Mouse (Mus musculus): ENCODE data around the gene B3gnt2. TPM values are rescaled to one million over a fixed set of nuclear protein-coding genes. Genes with fewer than 3 reads are reported as not detected.

The B3gnt2 gene
- polyA plus RNA-seq, 1 experiment from 2014 or later: 2.9 TPM

DNA sequence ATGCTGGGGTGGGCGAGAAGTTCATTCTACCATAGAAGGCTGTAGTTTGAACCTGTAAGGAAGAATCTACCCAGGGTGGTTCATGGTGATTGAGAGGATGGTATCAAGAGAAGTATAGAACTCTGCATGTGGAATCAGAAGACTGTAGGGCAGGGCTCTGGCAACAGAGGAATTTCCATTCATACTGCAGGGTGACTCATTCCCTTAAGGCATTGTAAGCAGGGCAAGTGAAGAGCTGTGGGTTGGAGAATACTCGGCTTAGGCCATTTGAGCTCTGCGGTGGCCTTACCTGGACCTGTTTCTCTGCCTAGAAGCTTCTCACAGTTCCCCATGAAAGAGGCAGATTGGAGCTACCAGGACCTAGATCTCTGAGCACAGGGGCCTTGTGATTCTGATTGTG, 49.3 kb downstream of the B3gnt2 start:
- H3K9me3 ChIP-seq (ENCODE audit: control insufficient read depth, low read length): no peaks in the 10 kb centered on the region
- H3K9ac ChIP-seq (ENCODE audit: low read length): no peak overlapping the region
- DNase-seq (ENCODE audit: low spot score) (no peak), ATAC-seq (ENCODE audit: insufficient number of reproducible peaks, low FRiP score, low TSS enrichment, low read depth) (no peak)
- H3K27me3 ChIP-seq (ENCODE audit: control insufficient read depth, insufficient read depth, low read length): no peaks in the 10 kb centered on the region
- H3K4me2 ChIP-seq (ENCODE audit: low read depth, severe bottlenecking): no peak overlapping the region
- no peaks in the 10 kb centered on the region for H3K4me1 ChIP-seq (ENCODE audit: control insufficient read depth, insufficient read depth, low read length)
- no peak overlapping the region for H3K4me3 ChIP-seq (ENCODE audit: low read depth, low read length)
- WGBS: 88% methylated on average over 3 of the region's 3 CpGs
- no peak overlapping the region for H3K27ac ChIP-seq (replicated peaks; ENCODE audit: low read depth, low read length)
- H3K36me3 ChIP-seq (ENCODE audit: control insufficient read depth, insufficient read depth, low read length): no peaks in the 10 kb centered on the region

DNA sequence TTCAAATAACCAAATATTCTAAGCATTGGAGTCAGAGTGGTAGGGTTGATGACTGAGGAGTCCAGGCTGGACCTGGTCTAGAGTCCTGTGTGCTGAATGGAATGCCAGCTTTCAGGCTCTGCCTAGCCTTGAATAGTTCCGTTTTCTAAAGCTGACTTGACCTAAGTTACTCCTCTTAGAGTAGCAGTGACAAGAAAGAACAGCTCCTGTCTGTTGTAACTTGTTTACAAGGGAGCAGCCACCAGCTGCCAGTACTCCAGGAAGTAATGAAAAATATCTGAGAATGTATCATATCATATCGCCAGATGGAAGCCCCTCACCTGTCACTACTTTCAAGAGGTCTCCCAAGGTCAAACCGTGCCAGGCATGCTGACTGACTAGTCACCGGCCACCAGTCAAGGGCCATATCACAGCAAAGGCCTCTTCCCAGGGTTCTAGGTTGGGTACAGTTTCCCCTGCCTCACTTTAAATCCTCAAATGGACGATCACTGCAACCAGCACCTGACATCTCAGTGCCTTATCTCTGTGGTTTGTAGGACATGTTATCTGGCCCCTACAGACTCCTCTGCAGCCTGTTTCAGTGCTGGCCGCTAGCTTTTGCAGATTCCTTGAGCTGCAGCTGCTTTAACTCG, 51.2 kb downstream of the B3gnt2 start:
- no peak overlapping the region for H3K27ac ChIP-seq (replicated peaks; ENCODE audit: low read depth, low read length)
- no peaks in the 10 kb centered on the region for H3K4me1 ChIP-seq (ENCODE audit: control insufficient read depth, insufficient read depth, low read length)
- no peak overlapping the region for H3K4me2 ChIP-seq (ENCODE audit: low read depth, severe bottlenecking)
- no peak overlapping the region for H3K9ac ChIP-seq (ENCODE audit: low read length)
- no peaks in the 10 kb centered on the region for H3K9me3 ChIP-seq (ENCODE audit: control insufficient read depth, low read length)
- DNase-seq (ENCODE audit: low spot score): no peak
- ATAC-seq (ENCODE audit: insufficient number of reproducible peaks, low FRiP score, low TSS enrichment, low read depth): no peak
- H3K36me3 ChIP-seq (ENCODE audit: control insufficient read depth, insufficient read depth, low read length): no peaks in the 10 kb centered on the region
- H3K27me3 ChIP-seq (ENCODE audit: control insufficient read depth, insufficient read depth, low read length): no peaks in the 10 kb centered on the region
- WGBS: 83% methylated on average over 7 of the region's 7 CpGs
- no peak overlapping the region for H3K4me3 ChIP-seq (ENCODE audit: low read depth, low read length)

DNA sequence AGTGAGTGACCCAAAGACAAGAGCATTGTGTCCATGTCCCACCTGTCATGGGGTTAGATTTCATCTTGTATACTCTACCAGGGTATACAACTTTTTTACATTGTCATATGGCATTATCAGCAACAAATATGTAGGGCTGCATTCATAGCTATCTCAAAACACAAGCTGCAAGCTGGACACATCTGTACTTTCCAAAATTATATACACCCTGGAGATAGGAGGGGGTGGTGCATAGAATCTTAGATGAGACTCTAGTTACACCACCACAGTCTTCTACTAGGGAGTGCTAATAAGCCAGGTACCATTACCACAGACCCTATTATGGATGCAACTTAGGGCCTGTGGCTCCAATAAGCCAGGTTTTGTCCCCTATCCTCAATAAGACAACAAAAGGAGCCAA, 52.7 kb downstream of the B3gnt2 start:
- Histone ChIP-seq H3K27me3 (ENCODE audit: control insufficient read depth, insufficient read depth, low read length) (no peaks in the 10 kb centered on the region), H3K4me3 (ENCODE audit: low read depth, low read length) (no peak overlapping the region), H3K27ac (replicated peaks; ENCODE audit: low read depth, low read length) (no peak overlapping the region), H3K9ac (ENCODE audit: low read length) (no peak overlapping the region), H3K36me3 (ENCODE audit: control insufficient read depth, insufficient read depth, low read length) (no peaks in the 10 kb centered on the region), H3K9me3 (ENCODE audit: control insufficient read depth, low read length) (no peaks in the 10 kb centered on the region), H3K4me2 (ENCODE audit: low read depth, severe bottlenecking) (no peak overlapping the region), H3K4me1 (ENCODE audit: control insufficient read depth, insufficient read depth, low read length) (no peaks in the 10 kb centered on the region)
- ATAC-seq (ENCODE audit: insufficient number of reproducible peaks, low FRiP score, low TSS enrichment, low read depth) (no peak), DNase-seq (ENCODE audit: low spot score) (no peak)

DNA sequence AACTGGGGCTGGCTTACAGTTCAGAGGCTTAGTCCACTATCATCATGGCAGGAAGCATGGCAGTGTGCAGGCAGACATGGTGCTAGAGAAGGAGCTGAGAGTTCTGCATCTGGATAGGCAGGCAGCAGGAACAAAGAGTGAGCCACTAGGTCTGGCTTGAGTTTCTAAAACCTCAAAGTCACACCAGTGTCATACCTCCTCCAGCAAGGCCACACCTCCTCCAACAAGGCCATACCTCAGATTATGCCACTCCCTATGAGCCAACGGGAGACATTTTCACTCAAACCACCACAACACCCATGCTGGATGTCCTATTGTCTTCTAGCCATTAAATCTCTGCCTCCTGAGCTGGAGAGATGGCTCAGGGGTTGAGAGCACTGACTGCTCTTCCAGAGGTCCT, 55.6 kb downstream of the B3gnt2 start:
- ATAC-seq (ENCODE audit: insufficient number of reproducible peaks, low FRiP score, low TSS enrichment, low read depth): no peak
- no peak for DNase-seq (ENCODE audit: low spot score)
- no peak overlapping the region for H3K4me3 ChIP-seq (ENCODE audit: low read depth, low read length)
- H3K4me1 ChIP-seq (ENCODE audit: control insufficient read depth, insufficient read depth, low read length): no peaks in the 10 kb centered on the region
- no peaks in the 10 kb centered on the region for H3K36me3 ChIP-seq (ENCODE audit: control insufficient read depth, insufficient read depth, low read length)
- no peaks in the 10 kb centered on the region for H3K9me3 ChIP-seq (ENCODE audit: control insufficient read depth, low read length)
- WGBS: 96% methylated on average over 1 of the region's 1 CpGs
- no peak overlapping the region for H3K9ac ChIP-seq (ENCODE audit: low read length)
- H3K27ac ChIP-seq (replicated peaks; ENCODE audit: low read depth, low read length): no peak overlapping the region
- H3K27me3 ChIP-seq (ENCODE audit: control insufficient read depth, insufficient read depth, low read length): no peaks in the 10 kb centered on the region
- H3K4me2 ChIP-seq (ENCODE audit: low read depth, severe bottlenecking): no peak overlapping the region

DNA sequence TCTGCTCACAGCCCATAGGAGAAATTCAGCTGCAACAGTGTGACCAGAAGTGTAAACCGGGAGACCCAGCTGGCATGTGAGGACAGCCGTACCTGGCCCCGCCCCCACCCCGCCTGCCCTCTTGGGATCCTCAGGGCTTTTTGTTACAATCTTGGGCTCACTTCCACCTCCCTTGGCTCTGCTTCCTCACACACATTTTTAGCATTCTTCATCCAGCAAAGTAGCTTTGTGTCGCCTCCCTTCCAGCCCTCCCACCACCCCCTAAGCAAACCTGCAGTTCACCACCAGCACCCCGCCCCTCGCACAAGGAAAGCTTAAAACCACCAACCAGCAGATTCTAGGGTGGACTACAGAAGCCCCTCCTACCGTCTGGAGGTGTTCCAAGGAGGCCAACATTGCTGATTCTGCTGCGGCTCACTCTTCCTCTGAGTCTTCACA, 60.8 kb downstream of the B3gnt2 start:
- DNase-seq (ENCODE audit: low spot score): peak; percentile 32
- Histone ChIP-seq H3K27me3 (ENCODE audit: control insufficient read depth, insufficient read depth, low read length) (no peaks in the 10 kb centered on the region), H3K4me2 (ENCODE audit: low read depth, severe bottlenecking) (peak overlapping the region; percentile 12; the same call in 1 of the 2 replicates), H3K27ac (replicated peaks; ENCODE audit: low read depth, low read length) (no peak overlapping the region), H3K4me1 (ENCODE audit: control insufficient read depth, insufficient read depth, low read length) (no peaks in the 10 kb centered on the region), H3K36me3 (ENCODE audit: control insufficient read depth, insufficient read depth, low read length) (no peaks in the 10 kb centered on the region), H3K9ac (ENCODE audit: low read length) (no peak overlapping the region), H3K4me3 (ENCODE audit: low read depth, low read length) (no peak overlapping the region), H3K9me3 (ENCODE audit: control insufficient read depth, low read length) (no peaks in the 10 kb centered on the region)
- peak; percentile 62 for ATAC-seq (ENCODE audit: insufficient number of reproducible peaks, low FRiP score, low TSS enrichment, low read depth)
- WGBS: 26% methylated on average over 9 of the region's 9 CpGs

GRCm38 (mm10) chr11:22798916-22799315, 61.8 kb downstream of the B3gnt2 start:
- Histone ChIP-seq H3K4me3 (ENCODE audit: low read depth, low read length) (no peak overlapping the region), H3K9me3 (ENCODE audit: control insufficient read depth, low read length) (no peaks in the 10 kb centered on the region), H3K9ac (ENCODE audit: low read length) (no peak overlapping the region), H3K27ac (replicated peaks; ENCODE audit: low read depth, low read length) (no peak overlapping the region), H3K4me2 (ENCODE audit: low read depth, severe bottlenecking) (no peak overlapping the region), H3K36me3 (ENCODE audit: control insufficient read depth, insufficient read depth, low read length) (no peaks in the 10 kb centered on the region), H3K27me3 (ENCODE audit: control insufficient read depth, insufficient read depth, low read length) (no peaks in the 10 kb centered on the region), H3K4me1 (ENCODE audit: control insufficient read depth, insufficient read depth, low read length) (no peaks in the 10 kb centered on the region)
- WGBS: 63% methylated on average over 5 of the region's 5 CpGs
- ATAC-seq (ENCODE audit: insufficient number of reproducible peaks, low FRiP score, low TSS enrichment, low read depth) (no peak), DNase-seq (ENCODE audit: low spot score) (no peak)

DNA sequence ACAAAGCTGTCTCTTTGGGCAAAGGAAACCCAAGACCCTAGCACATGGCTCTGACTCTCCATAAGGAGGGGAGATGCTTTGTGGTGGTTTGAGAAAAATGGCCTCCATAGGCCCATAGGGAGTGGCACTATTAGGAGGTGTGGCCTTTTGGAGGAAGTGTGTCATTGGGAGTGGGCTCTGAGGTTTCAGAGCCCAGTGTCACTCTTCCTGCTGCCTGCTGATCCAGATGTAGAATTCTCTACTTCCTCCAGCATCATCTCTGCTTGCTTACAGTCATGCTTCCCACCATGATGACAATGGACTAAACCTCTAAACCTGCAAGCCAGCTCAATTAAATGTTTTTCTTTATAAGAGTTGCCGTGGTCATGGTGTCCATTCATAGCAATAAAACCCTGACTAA, 66.0 kb downstream of the B3gnt2 start:
- no peak for ATAC-seq (ENCODE audit: insufficient number of reproducible peaks, low FRiP score, low TSS enrichment, low read depth)
- Histone ChIP-seq H3K36me3 (ENCODE audit: control insufficient read depth, insufficient read depth, low read length) (no peaks in the 10 kb centered on the region), H3K4me2 (ENCODE audit: low read depth, severe bottlenecking) (no peak overlapping the region), H3K9me3 (ENCODE audit: control insufficient read depth, low read length) (no peaks in the 10 kb centered on the region), H3K9ac (ENCODE audit: low read length) (no peak overlapping the region), H3K4me3 (ENCODE audit: low read depth, low read length) (no peak overlapping the region), H3K4me1 (ENCODE audit: control insufficient read depth, insufficient read depth, low read length) (no peaks in the 10 kb centered on the region), H3K27ac (replicated peaks; ENCODE audit: low read depth, low read length) (no peak overlapping the region), H3K27me3 (ENCODE audit: control insufficient read depth, insufficient read depth, low read length) (no peaks in the 10 kb centered on the region)
- DNase-seq (ENCODE audit: low spot score): no peak
- 83% methylated on average over 1 of the region's 1 CpGs for WGBS

- Histone ChIP-seq H3K9ac (ENCODE audit: low read length) (no peak overlapping the region), H3K27ac (replicated peaks; ENCODE audit: low read depth, low read length) (no peak overlapping the region), H3K27me3 (ENCODE audit: control insufficient read depth, insufficient read depth, low read length) (no peaks in the 10 kb centered on the region), H3K9me3 (ENCODE audit: control insufficient read depth, low read length) (no peaks in the 10 kb centered on the region), H3K4me3 (ENCODE audit: low read depth, low read length) (no peak overlapping the region), H3K4me2 (ENCODE audit: low read depth, severe bottlenecking) (no peak overlapping the region), H3K36me3 (ENCODE audit: control insufficient read depth, insufficient read depth, low read length) (no peaks in the 10 kb centered on the region), H3K4me1 (ENCODE audit: control insufficient read depth, insufficient read depth, low read length) (no peaks in the 10 kb centered on the region)
- 89% methylated on average over 1 of the region's 1 CpGs for WGBS
- DNase-seq (ENCODE audit: low spot score) (no peak), ATAC-seq (ENCODE audit: insufficient number of reproducible peaks, low FRiP score, low TSS enrichment, low read depth) (no peak)
These were observed 66.9 kb downstream of the B3gnt2 start for GRCm38 (mm10) chr11:22793881-22794203.

DNA sequence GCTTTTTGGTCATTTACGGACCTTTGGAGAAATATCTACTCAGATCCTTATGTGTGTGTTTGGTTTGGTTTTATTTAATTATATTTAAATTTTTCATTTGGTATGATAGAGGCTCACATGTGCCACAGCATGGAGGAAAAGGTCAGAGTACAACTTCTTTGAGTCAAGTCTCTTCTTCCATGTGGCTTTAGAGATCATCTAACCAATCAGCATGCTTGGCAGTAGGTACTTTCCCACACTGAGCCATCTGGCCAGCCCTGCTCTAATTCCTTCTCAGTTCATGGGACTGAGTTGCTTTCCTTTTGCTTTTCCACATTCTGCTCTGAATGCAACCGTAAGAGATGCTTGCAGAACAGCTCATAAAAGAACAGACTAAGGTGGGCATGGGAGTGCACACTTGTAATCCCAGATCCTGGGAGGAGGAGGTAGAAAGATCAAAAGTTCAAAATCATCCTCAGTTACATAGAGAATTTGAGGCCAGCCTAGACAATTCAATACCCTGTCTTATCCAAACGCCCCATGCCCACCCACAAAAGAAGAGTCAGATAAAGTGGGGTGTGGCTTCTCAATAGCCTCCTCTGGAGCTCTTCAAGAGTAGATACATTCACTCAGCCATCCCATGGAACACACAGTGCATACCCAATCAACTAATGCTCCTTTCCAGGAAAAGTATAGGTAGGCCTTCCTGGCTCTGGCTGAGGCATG, 67.4 kb downstream of the B3gnt2 start:
- Histone ChIP-seq H3K9me3 (ENCODE audit: control insufficient read depth, low read length) (no peaks in the 10 kb centered on the region), H3K4me2 (ENCODE audit: low read depth, severe bottlenecking) (no peak overlapping the region), H3K9ac (ENCODE audit: low read length) (no peak overlapping the region), H3K4me3 (ENCODE audit: low read depth, low read length) (no peak overlapping the region), H3K27ac (replicated peaks; ENCODE audit: low read depth, low read length) (no peak overlapping the region), H3K36me3 (ENCODE audit: control insufficient read depth, insufficient read depth, low read length) (no peaks in the 10 kb centered on the region), H3K4me1 (ENCODE audit: control insufficient read depth, insufficient read depth, low read length) (no peaks in the 10 kb centered on the region), H3K27me3 (ENCODE audit: control insufficient read depth, insufficient read depth, low read length) (no peaks in the 10 kb centered on the region)
- DNase-seq (ENCODE audit: low spot score) (no peak), ATAC-seq (ENCODE audit: insufficient number of reproducible peaks, low FRiP score, low TSS enrichment, low read depth) (no peak)
- WGBS: 90% methylated on average over 3 of the region's 3 CpGs
